Mouse (Mus musculus): ENCODE results near the gene Brd7. TPM values are rescaled to one million over a fixed set of nuclear protein-coding genes. Genes with fewer than 3 reads are reported as not detected.

Brd7 gene
- polyA plus RNA-seq, 1 experiment, result 151 TPM

GRCm38 (mm10) chr8:88301589-88302437 lies 60.2 kb downstream of the Brd7 start:
- Histone ChIP-seq H3K4me1 (ENCODE audit: control insufficient read depth, insufficient read depth, low read length) (peaks cover 10% of the 10 kb centered on the region), H3K4me3 (replicated peaks; ENCODE audit: control insufficient read depth, low read depth, low read length) (no peak overlapping the region), H3K27ac (ENCODE audit: control insufficient read depth, insufficient read depth, low read depth, low read length, poor library complexity) (no peak overlapping the region)
- WGBS, result 69% methylated on average over 15 of the region's 15 CpGs
- no peak for TF ChIP-seq POLR2A (IDR thresholded peaks at IDR 0.05; ENCODE audit: borderline replicate concordance, control insufficient read depth, low read depth, low read length)
- no peak for TF ChIP-seq CTCF (IDR thresholded peaks at IDR 0.05; ENCODE audit: control insufficient read depth, insufficient read depth, low read length)

GRCm38 (mm10) chr8:88299907-88300603 lies 61.9 kb downstream of the Brd7 start:
- TF ChIP-seq CTCF (IDR thresholded peaks at IDR 0.05; ENCODE audit: control insufficient read depth, insufficient read depth, low read length) (no peak), POLR2A (IDR thresholded peaks at IDR 0.05; ENCODE audit: borderline replicate concordance, control insufficient read depth, low read depth, low read length) (0 out of 2 replicates have a peak, but pooled peaks have one; percentile 10)
- H3K4me1 ChIP-seq (ENCODE audit: control insufficient read depth, insufficient read depth, low read length), result peaks cover 14% of the 10 kb centered on the region
- peak overlapping the region; percentile 68 for H3K27ac ChIP-seq (ENCODE audit: control insufficient read depth, insufficient read depth, low read depth, low read length, poor library complexity)
- no peak overlapping the region for H3K4me3 ChIP-seq (replicated peaks; ENCODE audit: control insufficient read depth, low read depth, low read length)
- 9% methylated on average over 10 of the region's 10 CpGs for WGBS

- H3K27ac ChIP-seq (ENCODE audit: control insufficient read depth, insufficient read depth, low read depth, low read length, poor library complexity), result peak overlapping the region; percentile 21; the same call in 1 of the 2 replicates
- 87% methylated on average over 10 of the region's 10 CpGs for WGBS
- TF ChIP-seq POLR2A (IDR thresholded peaks at IDR 0.05; ENCODE audit: borderline replicate concordance, control insufficient read depth, low read depth, low read length) (no peak), CTCF (IDR thresholded peaks at IDR 0.05; ENCODE audit: control insufficient read depth, insufficient read depth, low read length) (no peak)
- H3K4me1 ChIP-seq (ENCODE audit: control insufficient read depth, insufficient read depth, low read length), result peaks cover 16% of the 10 kb centered on the region
- H3K4me3 ChIP-seq (replicated peaks; ENCODE audit: control insufficient read depth, low read depth, low read length), result no peak overlapping the region
Observed at GRCm38 (mm10) chr8:88298733-88299103, 63.3 kb downstream of the Brd7 start.

GRCm38 (mm10) chr8:88297976-88298732 lies 63.8 kb downstream of the Brd7 start:
- WGBS, result 26% methylated on average over 12 of the region's 12 CpGs
- Histone ChIP-seq H3K4me1 (ENCODE audit: control insufficient read depth, insufficient read depth, low read length) (peaks cover 21% of the 10 kb centered on the region), H3K27ac (ENCODE audit: control insufficient read depth, insufficient read depth, low read depth, low read length, poor library complexity) (peak overlapping the region; percentile 21; the same call in 1 of the 2 replicates), H3K4me3 (replicated peaks; ENCODE audit: control insufficient read depth, low read depth, low read length) (no peak overlapping the region)
- no peak for TF ChIP-seq POLR2A (IDR thresholded peaks at IDR 0.05; ENCODE audit: borderline replicate concordance, control insufficient read depth, low read depth, low read length)
- TF ChIP-seq CTCF (IDR thresholded peaks at IDR 0.05; ENCODE audit: control insufficient read depth, insufficient read depth, low read length), result no peak

- Histone ChIP-seq H3K4me1 (ENCODE audit: control insufficient read depth, insufficient read depth, low read length) (peaks cover 20% of the 10 kb centered on the region), H3K4me3 (replicated peaks; ENCODE audit: control insufficient read depth, low read depth, low read length) (peak overlapping the region; percentile 68), H3K27ac (ENCODE audit: control insufficient read depth, insufficient read depth, low read depth, low read length, poor library complexity) (peak overlapping the region; percentile 75)
- WGBS, result 21% methylated on average over 2 of the region's 2 CpGs
- no peak for TF ChIP-seq CTCF (IDR thresholded peaks at IDR 0.05; ENCODE audit: control insufficient read depth, insufficient read depth, low read length)
- no peak for TF ChIP-seq POLR2A (IDR thresholded peaks at IDR 0.05; ENCODE audit: borderline replicate concordance, control insufficient read depth, low read depth, low read length)
Observed at GRCm38 (mm10) chr8:88294977-88295376, 67.0 kb downstream of the Brd7 start.

- H3K4me3 ChIP-seq (replicated peaks; ENCODE audit: control insufficient read depth, low read depth, low read length), result peak overlapping the region; percentile 68
- WGBS, result 4% methylated on average over 9 of the region's 9 CpGs
- H3K4me1 ChIP-seq (ENCODE audit: control insufficient read depth, insufficient read depth, low read length), result peaks cover 19% of the 10 kb centered on the region
- TF ChIP-seq POLR2A (IDR thresholded peaks at IDR 0.05; ENCODE audit: borderline replicate concordance, control insufficient read depth, low read depth, low read length) (no peak), CTCF (IDR thresholded peaks at IDR 0.05; ENCODE audit: control insufficient read depth, insufficient read depth, low read length) (no peak)
- peak overlapping the region; percentile 79 for H3K27ac ChIP-seq (ENCODE audit: control insufficient read depth, insufficient read depth, low read depth, low read length, poor library complexity)
Observed at GRCm38 (mm10) chr8:88293590-88294356, 68.2 kb downstream of the Brd7 start.

- 63% methylated on average over 3 of the region's 3 CpGs for WGBS
- Histone ChIP-seq H3K4me1 (ENCODE audit: control insufficient read depth, insufficient read depth, low read length) (peaks cover 20% of the 10 kb centered on the region), H3K4me3 (replicated peaks; ENCODE audit: control insufficient read depth, low read depth, low read length) (no peak overlapping the region), H3K27ac (ENCODE audit: control insufficient read depth, insufficient read depth, low read depth, low read length, poor library complexity) (no peak overlapping the region)
- no peak for TF ChIP-seq CTCF (IDR thresholded peaks at IDR 0.05; ENCODE audit: control insufficient read depth, insufficient read depth, low read length)
- no peak for TF ChIP-seq POLR2A (IDR thresholded peaks at IDR 0.05; ENCODE audit: borderline replicate concordance, control insufficient read depth, low read depth, low read length)
Observed at GRCm38 (mm10) chr8:88292926-88293325, 69.1 kb downstream of the Brd7 start.
